Mouse (Mus musculus) liver, postnatal 0 days (tissue): Measurements from ENCODE around the gene Cisd3. TPM values are rescaled to one million over a fixed set of nuclear protein-coding genes. Genes with fewer than 3 reads are reported as not detected.

Source experiments
- ATAC-seq: fragments of 200-750 bp; cut with Nextera tagmentation; 2 replicates; pipeline ENCODE4 v1.8.0; 2017; ENCODE audit warnings: mild to moderate bottlenecking, moderate library complexity
- DNase-seq: peaks from one replicate; pipeline ENCODE4 v3.0.0-alpha.2; 2016
- H3K27ac ChIP-seq: fragments of 300-500 bp; sonication (generic); 2 replicates; pipeline ENCODE4 v1.5.1; 2014; ENCODE audit warnings: antibody characterized with exemption, moderate library complexity, mild to moderate bottlenecking, low read depth
- H3K27me3 ChIP-seq: fragments of 300-500 bp; sonication (generic); 2 replicates; pipeline ENCODE4 v1.6.1; 2014; ENCODE audit warnings: low read length, control low read depth, mixed read lengths; ENCODE audit not compliant: insufficient read depth
- H3K36me3 ChIP-seq: fragments of 300-500 bp; sonication (generic); replicated peaks from 2 replicates; pipeline ENCODE4 v1.6.1; 2014; ENCODE audit warnings: mild to moderate bottlenecking, control low read depth, low read length, moderate library complexity, mixed read lengths; ENCODE audit not compliant: insufficient read depth
- H3K4me1 ChIP-seq: fragments of 300-500 bp; sonication (generic); 2 replicates; pipeline ENCODE4 v1.6.1; 2014; ENCODE audit warnings: antibody characterized with exemption, mild to moderate bottlenecking, control low read depth; ENCODE audit not compliant: insufficient read depth
- H3K4me2 ChIP-seq: fragments of 300-500 bp; sonication (generic); 2 replicates; pipeline ENCODE4 v1.6.1; 2014; ENCODE audit warnings: low read depth, mild to moderate bottlenecking, low read length, moderate library complexity, mixed read lengths
- H3K4me3 ChIP-seq: fragments of 300-500 bp; sonication (generic); 2 replicates; pipeline ENCODE4 v1.5.1; 2014; ENCODE audit warnings: low read depth, low read length
- H3K9ac ChIP-seq: fragments of 300-500 bp; sonication (generic); replicated peaks from 2 replicates; pipeline ENCODE4 v1.6.1; 2014; ENCODE audit warnings: mild to moderate bottlenecking, moderate library complexity
- H3K9me3 ChIP-seq: fragments of 300-500 bp; sonication (generic); 2 replicates; pipeline ENCODE4 v1.6.1; 2016; ENCODE audit warnings: mild to moderate bottlenecking, control low read depth, low read length, mixed read lengths
- CTCF ChIP-seq: sonication (generic); IDR thresholded peaks from 2 replicates; pipeline ENCODE4 v1.5.1; 2016; ENCODE audit warnings: antibody characterized with exemption, low read depth
- EP300 ChIP-seq: IDR thresholded peaks from 2 replicates; pipeline ENCODE4 v1.6.1; 2016; ENCODE audit warnings: antibody characterized with exemption, low read depth, mild to moderate bottlenecking
- WGBS: fragments of 180-500 bp; shearing (Covaris S2); extraction: QIAGEN DNeasy Blood & Tissue Kit; methylation state at CpG from one replicate; pipeline ENCODE4 v1.1.7; 2014; ENCODE audit not compliant: insufficient replicate concordance; 5-methylcytosine and 5-hydroxymethylcytosine counted together
- polyA plus RNA-seq: library from polyadenylated mRNA; unstranded; fragments of >200 nt; fragmentation: Nextera tagmentation; extraction: Ambion mirVana; gene quantifications from 2 replicates; pipeline ENCODE4 v1.2.1, GENCODE M21; 2015

The Cisd3 gene
- polyA plus RNA-seq, 1 experiment from 2014 or later, result 54.6 TPM

GRCm38 (mm10) chr11:97697891-97698529 is 12.4 kb downstream of the Cisd3 start:
- H3K4me2 ChIP-seq, result peak overlapping the region; percentile 91
- peak overlapping the region; percentile 66 for H3K27ac ChIP-seq
- H3K9ac ChIP-seq, result peak overlapping the region; percentile 64
- peaks cover 37% of the 10 kb centered on the region for H3K4me1 ChIP-seq
- H3K27me3 ChIP-seq, result peaks cover 38% of the 10 kb centered on the region
- no peak for TF ChIP-seq CTCF
- TF ChIP-seq EP300, result no peak
- no peak for ATAC-seq
- no peak for DNase-seq
- no peaks in the 10 kb centered on the region for H3K36me3 ChIP-seq
- WGBS, result 38% methylated on average over 14 of the region's 14 CpGs
- H3K4me3 ChIP-seq, result peak overlapping the region; percentile 62
- no peaks in the 10 kb centered on the region for H3K9me3 ChIP-seq

- Histone ChIP-seq H3K36me3 (no peaks in the 10 kb centered on the region), H3K27me3 (peaks cover 38% of the 10 kb centered on the region), H3K4me3 (peak overlapping the region; percentile 62), H3K4me2 (peak overlapping the region; percentile 91), H3K9ac (peak overlapping the region; percentile 64), H3K4me1 (peaks cover 39% of the 10 kb centered on the region), H3K27ac (peak overlapping the region; percentile 66), H3K9me3 (no peaks in the 10 kb centered on the region)
- DNase-seq (peak; percentile 76), ATAC-seq (no peak)
- TF ChIP-seq EP300, result no peak
- TF ChIP-seq CTCF, result peak; percentile 52
- under 1% methylated on average over 51 of the region's 63 CpGs for WGBS
Measured at GRCm38 (mm10) chr11:97698741-97699611, 13.3 kb downstream of the Cisd3 start.

- Histone ChIP-seq H3K4me2 (peak overlapping the region; percentile 91), H3K36me3 (0 out of 2 replicates have a peak, but pooled peaks cover under 1% of the 10 kb centered on the region), H3K27me3 (peaks cover 38% of the 10 kb centered on the region), H3K4me3 (peak overlapping the region; percentile 62), H3K4me1 (peaks cover 45% of the 10 kb centered on the region), H3K27ac (peak overlapping the region; percentile 49), H3K9me3 (no peaks in the 10 kb centered on the region), H3K9ac (peak overlapping the region; percentile 32)
- DNase-seq, result peak; percentile 76
- TF ChIP-seq CTCF (no peak), EP300 (no peak)
- WGBS, result 0% methylated on average over 4 of the region's 9 CpGs
- ATAC-seq, result no peak
Measured at GRCm38 (mm10) chr11:97699626-97700002, 14.0 kb downstream of the Cisd3 start.

GRCm38 (mm10) chr11:97700003-97700745 is 14.5 kb downstream of the Cisd3 start, which contains the start of gene Pcgf2:
TSS of gene Pcgf2 (minus strand) at chr11:97700497.
- peaks cover 44% of the 10 kb centered on the region for H3K4me1 ChIP-seq

GRCm38 (mm10) chr11:97700746-97701580 is 15.3 kb downstream of the Cisd3 start:
- H3K4me2 ChIP-seq, result peak overlapping the region; percentile 91
- 16% methylated on average over 30 of the region's 30 CpGs for WGBS
- TF ChIP-seq CTCF (no peak), EP300 (no peak)
- no peak for ATAC-seq
- H3K9me3 ChIP-seq, result no peaks in the 10 kb centered on the region
- peak overlapping the region; percentile 62 for H3K4me3 ChIP-seq
- DNase-seq, result no peak
- H3K27ac ChIP-seq, result peak overlapping the region; percentile 49; the same call in 1 of the 2 replicates
- H3K36me3 ChIP-seq, result peaks cover 7% of the 10 kb centered on the region; the same call in 1 of the 2 replicates
- peak overlapping the region; percentile 32 for H3K9ac ChIP-seq
- H3K27me3 ChIP-seq, result peaks cover 38% of the 10 kb centered on the region
- H3K4me1 ChIP-seq, result peaks cover 40% of the 10 kb centered on the region

More at GRCm38 (mm10) chr11:97700003-97700745, 14.5 kb downstream of the Cisd3 start, which contains the start of gene Pcgf2:
- ATAC-seq (no peak), DNase-seq (peak; percentile 72)
- 1% methylated on average over 71 of the region's 85 CpGs for WGBS
- Histone ChIP-seq H3K9ac (peak within 1 kb of the TSS; percentile 64), H3K9me3 (no peaks in the 10 kb centered on the region), H3K4me2 (peak within 1 kb of the TSS; percentile 91), H3K27ac (peak within 1 kb of the TSS; percentile 66), H3K27me3 (peaks cover 38% of the 10 kb centered on the region), H3K36me3 (0 out of 2 replicates have a peak, but pooled peaks cover 5% of the 10 kb centered on the region), H3K4me3 (peak within 1 kb of the TSS; percentile 62)
- TF ChIP-seq CTCF (no peak), EP300 (no peak)
